Mouse (Mus musculus) T-cell, adult 2 months (primary cell): Measurements from ENCODE around the gene Exo5.

Source experiments
- DNase-seq: peaks from one replicate; pipeline ENCODE4 v3.0.0; 2022; ENCODE audit warnings: low spot score

Exo5 gene

GRCm38 (mm10) chr4:120924554-120925299 is at the start of gene Exo5:
Exo5 (minus strand) TSS chr4:120925017.
- peak; percentile 95 for DNase-seq

GRCm38 (mm10) chr4:120971842-120972241 is 47.0 kb upstream of the Exo5 start:
- no peak for DNase-seq

GRCm38 (mm10) chr4:120969382-120970146 is 44.7 kb upstream of the Exo5 start:
- peak; percentile 29 for DNase-seq

- no peak for DNase-seq
Measured at GRCm38 (mm10) chr4:120968486-120968885, 43.7 kb upstream of the Exo5 start.

GRCm38 (mm10) chr4:120955586-120955985 is 30.8 kb upstream of the Exo5 start:
- no peak for DNase-seq

- DNase-seq: no peak
Measured at GRCm38 (mm10) chr4:120953667-120954066, 28.9 kb upstream of the Exo5 start.

- DNase-seq: no peak
Measured at GRCm38 (mm10) chr4:120953038-120953437, 28.2 kb upstream of the Exo5 start.

GRCm38 (mm10) chr4:120952163-120952562 is 27.3 kb upstream of the Exo5 start:
- DNase-seq: no peak

- peak; percentile 86 for DNase-seq
Measured at GRCm38 (mm10) chr4:120951428-120951973, 26.7 kb upstream of the Exo5 start, which contains the start of gene Zfp69. Zfp69 (minus strand) TSS chr4:120951699.

- DNase-seq: no peak
Measured at GRCm38 (mm10) chr4:120950763-120951427, 26.1 kb upstream of the Exo5 start.

- DNase-seq: no peak
Measured at GRCm38 (mm10) chr4:120948938-120949337, 24.1 kb upstream of the Exo5 start.

GRCm38 (mm10) chr4:120935006-120935405 is 10.2 kb upstream of the Exo5 start:
- no peak for DNase-seq

- DNase-seq: no peak
Measured at GRCm38 (mm10) chr4:120930736-120931135, 5.9 kb upstream of the Exo5 start.

- DNase-seq: no peak
Measured at GRCm38 (mm10) chr4:120928686-120929085, 3.9 kb upstream of the Exo5 start.

- DNase-seq: peak; percentile 67
Measured at GRCm38 (mm10) chr4:120925386-120925785, 569 bp upstream of the Exo5 start.

- no peak for DNase-seq
Measured at GRCm38 (mm10) chr4:120921461-120921860, 3.4 kb downstream of the Exo5 start.

GRCm38 (mm10) chr4:120914501-120914900 is 10.3 kb downstream of the Exo5 start:
- no peak for DNase-seq

- no peak for DNase-seq
Measured at GRCm38 (mm10) chr4:120913861-120914260, 11.0 kb downstream of the Exo5 start.

- DNase-seq: no peak
Measured at GRCm38 (mm10) chr4:120913443-120913842, 11.4 kb downstream of the Exo5 start.

- DNase-seq: no peak
Measured at GRCm38 (mm10) chr4:120912866-120913265, 12.0 kb downstream of the Exo5 start.

GRCm38 (mm10) chr4:120911086-120911485 is 13.7 kb downstream of the Exo5 start:
- no peak for DNase-seq

- peak; percentile 39 for DNase-seq
Measured at GRCm38 (mm10) chr4:120909558-120910150, 15.2 kb downstream of the Exo5 start.
